ENCODE assay signal across 27 mouse cellular contexts in the genomic region with DNA sequence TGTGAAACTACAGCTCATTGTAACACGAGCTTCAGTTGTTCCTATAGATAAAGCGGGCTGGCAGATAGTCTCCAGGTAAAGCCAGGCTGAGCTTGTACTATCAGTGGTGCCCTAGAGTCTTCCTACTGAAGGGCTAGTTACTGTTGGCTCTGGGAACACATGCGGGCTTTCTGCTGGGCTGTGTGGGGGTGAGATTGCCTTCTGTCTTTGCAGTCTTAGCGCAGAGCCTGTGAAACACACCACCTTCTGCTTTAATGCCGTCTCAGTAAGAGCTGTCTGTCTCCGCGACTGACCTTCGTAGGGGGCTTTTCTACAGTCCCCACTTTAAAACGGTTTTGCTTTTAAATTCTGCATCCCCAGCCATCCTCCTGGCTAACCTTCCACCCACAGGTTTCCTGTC.
DNase-seq lines count a peak whose midpoint lies in the region; ATAC-seq and TF ChIP-seq lines count a peak whose summit lies in the region.
"Had no signal": no experiment of that assay in that cellular context is flagged by ENCODE, and none has a peak within 500 bp of the region (broad histone marks: within the 10 kb centered on the region; RNA-seq: fewer than 3 reads in every experiment).

No protein-coding gene starts in this region.

- no peak overlapping the region for H3K4me3 ChIP-seq in intestine, embryonic 14.5 days (ENCODE audit: low read depth, low read length)
- no peak overlapping the region for H3K4me3 ChIP-seq in intestine, postnatal 0 days (ENCODE audit: low read depth, low read length)
- no peak overlapping the region for H3K4me3 ChIP-seq in midbrain, embryonic 11.5 days (ENCODE audit: low read depth, low read length)
- no peak overlapping the region for H3K4me3 ChIP-seq in midbrain, postnatal 0 days (ENCODE audit: low read depth, low read length)
- H3K4me3 ChIP-seq: embryonic facial prominence, embryonic 10.5 days; embryonic facial prominence, embryonic 13.5 days; erythroblast, embryonic 14.5 days; forebrain, embryonic 12.5 days; forebrain, embryonic 15.5 days; gastrocnemius, adult 2 months; heart, embryonic 12.5 days; heart, embryonic 15.5 days had no signal

- WGBS in intestine, embryonic 14.5 days = 66% methylated on average over 9 of the region's 9 CpGs
- WGBS in intestine, postnatal 0 days = 68% methylated on average over 9 of the region's 9 CpGs
- WGBS in midbrain, embryonic 11.5 days = 72% methylated on average over 9 of the region's 9 CpGs
- WGBS in midbrain, postnatal 0 days = 64% methylated on average over 9 of the region's 9 CpGs

- TF ChIP-seq CTCF in intestine, postnatal 0 days (IDR thresholded peaks at IDR 0.05; ENCODE audit: low read depth) = no peak
- no peak for TF ChIP-seq CTCF in midbrain, postnatal 0 days (IDR thresholded peaks at IDR 0.05)

- H3K27me3 ChIP-seq in intestine, embryonic 14.5 days (replicated peaks; ENCODE audit: control insufficient read depth, insufficient read depth, low read length) = no peaks in the 10 kb centered on the region
- H3K27me3 ChIP-seq in intestine, postnatal 0 days (replicated peaks; ENCODE audit: control insufficient read depth, insufficient read depth, low read length) = 0 out of 2 replicates have a peak, but pooled peaks cover 3% of the 10 kb centered on the region
- no peaks in the 10 kb centered on the region for H3K27me3 ChIP-seq in midbrain, embryonic 11.5 days (ENCODE audit: control insufficient read depth, insufficient read depth, low read length)
- no peaks in the 10 kb centered on the region for H3K27me3 ChIP-seq in midbrain, postnatal 0 days (ENCODE audit: insufficient read depth, low read length)
- H3K27me3 ChIP-seq: embryonic facial prominence, embryonic 13.5 days; forebrain, embryonic 15.5 days had no signal

- no peak overlapping the region for H3K27ac ChIP-seq in intestine, embryonic 14.5 days (ENCODE audit: low read depth)
- no peak overlapping the region for H3K27ac ChIP-seq in intestine, postnatal 0 days (ENCODE audit: low read depth, low read length)
- H3K27ac ChIP-seq in midbrain, embryonic 11.5 days (ENCODE audit: low read depth, low read length) = no peak overlapping the region
- no peak overlapping the region for H3K27ac ChIP-seq in midbrain, postnatal 0 days (ENCODE audit: low read depth, low read length)
- H3K27ac ChIP-seq: embryonic facial prominence, embryonic 10.5 days; embryonic facial prominence, embryonic 13.5 days; forebrain, embryonic 12.5 days; forebrain, embryonic 15.5 days; gastrocnemius, adult 2 months; heart, embryonic 15.5 days; hindbrain, embryonic 14.5 days had no signal

- H3K9ac ChIP-seq in intestine, embryonic 14.5 days (ENCODE audit: low read length) = no peak overlapping the region
- H3K9ac ChIP-seq in intestine, postnatal 0 days (ENCODE audit: low read depth, low read length) = no peak overlapping the region
- H3K9ac ChIP-seq in midbrain, embryonic 11.5 days (ENCODE audit: low read length) = no peak overlapping the region
- H3K9ac ChIP-seq in midbrain, postnatal 0 days (replicated peaks; ENCODE audit: low read length, poor library complexity, severe bottlenecking) = no peak overlapping the region
- H3K9ac ChIP-seq: embryonic facial prominence, embryonic 13.5 days; forebrain, embryonic 12.5 days; forebrain, embryonic 15.5 days; heart, embryonic 12.5 days; heart, embryonic 15.5 days; hindbrain, embryonic 14.5 days had no signal

- no peaks in the 10 kb centered on the region for H3K36me3 ChIP-seq in intestine, embryonic 14.5 days (ENCODE audit: control insufficient read depth, insufficient read depth, low read length)
- no peaks in the 10 kb centered on the region for H3K36me3 ChIP-seq in intestine, postnatal 0 days (ENCODE audit: control insufficient read depth, insufficient read depth)
- no peaks in the 10 kb centered on the region for H3K36me3 ChIP-seq in midbrain, embryonic 11.5 days (ENCODE audit: control insufficient read depth, insufficient read depth, low read length)
- H3K36me3 ChIP-seq in midbrain, postnatal 0 days (ENCODE audit: insufficient read depth, low read length) = no peaks in the 10 kb centered on the region
- H3K36me3 ChIP-seq: embryonic facial prominence, embryonic 10.5 days; embryonic facial prominence, embryonic 13.5 days; forebrain, embryonic 12.5 days; forebrain, embryonic 15.5 days; heart, embryonic 12.5 days; heart, embryonic 15.5 days had no signal

- H3K4me2 ChIP-seq in intestine, embryonic 14.5 days (ENCODE audit: low read length) = no peak overlapping the region
- no peak overlapping the region for H3K4me2 ChIP-seq in intestine, postnatal 0 days (replicated peaks; ENCODE audit: low read depth)
- no peak overlapping the region for H3K4me2 ChIP-seq in midbrain, embryonic 11.5 days
- no peak overlapping the region for H3K4me2 ChIP-seq in midbrain, postnatal 0 days (ENCODE audit: low read depth, low read length, poor library complexity, severe bottlenecking)
- H3K4me2 ChIP-seq: embryonic facial prominence, embryonic 13.5 days; forebrain, embryonic 12.5 days; forebrain, embryonic 15.5 days; heart, embryonic 12.5 days; heart, embryonic 15.5 days; hindbrain, embryonic 14.5 days had no signal

- peak; percentile 48 for DNase-seq in intestine, embryonic 14.5 days (ENCODE audit: low spot score)
- peak; percentile 81 for DNase-seq in midbrain, embryonic 11.5 days (ENCODE audit: low spot score, missing footprints)
- no peak for DNase-seq in midbrain, postnatal 0 days (ENCODE audit: low spot score)
- peak; percentile 28 for DNase-seq in telencephalon, adult 2 months (ENCODE audit: low read depth, low spot score)
- DNase-seq in gastrocnemius, postnatal 25 days = no peak
- DNase-seq: adrenal gland, adult 2 months; adrenal gland, postnatal 14 days; cerebellum, adult 11-12 months; cerebellum, adult 8-10 months; cerebellum, postnatal 10 days; cerebellum, postnatal 36 days; embryo, embryonic 11 days; gastrocnemius, adult 2 months; gastrocnemius, postnatal 14 days; heart, adult 18-20 months; heart, postnatal 10 days; heart, postnatal 36 days had no signal

- no peaks in the 10 kb centered on the region for H3K9me3 ChIP-seq in intestine, embryonic 14.5 days (ENCODE audit: control insufficient read depth, low read length)
- H3K9me3 ChIP-seq in intestine, postnatal 0 days (ENCODE audit: control insufficient read depth) = no peaks in the 10 kb centered on the region
- H3K9me3 ChIP-seq in midbrain, embryonic 11.5 days (ENCODE audit: control insufficient read depth, low read length) = no peaks in the 10 kb centered on the region
- no peaks in the 10 kb centered on the region for H3K9me3 ChIP-seq in midbrain, postnatal 0 days (ENCODE audit: low read length)
- H3K9me3 ChIP-seq: embryonic facial prominence, embryonic 10.5 days; embryonic facial prominence, embryonic 13.5 days; forebrain, embryonic 12.5 days; forebrain, embryonic 15.5 days; heart, embryonic 12.5 days; heart, embryonic 15.5 days had no signal

- H3K4me1 ChIP-seq in intestine, embryonic 14.5 days (replicated peaks; ENCODE audit: control insufficient read depth, insufficient read depth, low read length) = no peaks in the 10 kb centered on the region
- no peaks in the 10 kb centered on the region for H3K4me1 ChIP-seq in intestine, postnatal 0 days (replicated peaks; ENCODE audit: control insufficient read depth, insufficient read depth, low read length)
- H3K4me1 ChIP-seq in midbrain, embryonic 11.5 days (ENCODE audit: control insufficient read depth, insufficient read depth, low read length) = peaks cover 2% of the 10 kb centered on the region; the same call in 1 of the 2 replicates
- H3K4me1 ChIP-seq in midbrain, postnatal 0 days (ENCODE audit: insufficient read depth, low read length) = peaks cover 2% of the 10 kb centered on the region
- H3K4me1 ChIP-seq: embryonic facial prominence, embryonic 10.5 days; embryonic facial prominence, embryonic 13.5 days; heart, embryonic 12.5 days; heart, embryonic 15.5 days had no signal

- no peak for ATAC-seq in intestine, embryonic 14.5 days (replicated peaks; ENCODE audit: low FRiP score, low TSS enrichment, low read depth)
- ATAC-seq in intestine, postnatal 0 days = no peak
- no peak for ATAC-seq in midbrain, embryonic 11.5 days (ENCODE audit: low FRiP score)
- ATAC-seq in midbrain, postnatal 0 days (ENCODE audit: low FRiP score) = no peak
- ATAC-seq: CD4-positive, CD25-positive, alpha-beta regulatory T cell, adult 4 months; forebrain, embryonic 15.5 days had no signal

Comparison
In these comparisons a context has a peak if more than half of its experiments do, and no peak if none do; other contexts are left out.
1. DNase-seq: peak in intestine, embryonic 14.5 days (single experiment), midbrain, embryonic 11.5 days (single experiment) and telencephalon, adult 2 months (single experiment); none in midbrain, postnatal 0 days (single experiment) and gastrocnemius, postnatal 25 days (single experiment).